ENCODE assay signal across 18 mouse cellular contexts in the genomic region with DNA sequence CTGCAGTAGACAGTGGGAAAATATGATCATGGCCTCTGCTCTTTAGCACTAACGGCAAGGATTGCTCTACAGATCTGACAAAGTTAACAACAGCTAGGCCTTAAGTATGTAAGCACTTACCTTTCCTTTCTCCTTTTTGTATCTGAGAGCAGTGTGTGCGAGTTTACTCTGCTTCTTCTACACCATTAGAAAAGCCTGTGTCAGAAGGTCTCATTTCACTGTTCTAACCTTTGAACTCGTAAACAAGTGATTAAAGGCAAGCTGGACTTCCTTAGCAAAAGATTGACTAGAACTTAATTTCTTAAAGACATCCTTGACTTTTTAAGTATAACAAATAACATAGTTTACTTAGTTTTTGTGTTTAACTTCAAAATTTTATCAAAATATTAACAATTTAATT. TPM values are rescaled to one million over a fixed set of nuclear protein-coding genes. Genes with fewer than 3 reads are reported as not detected.
"Had no signal": no experiment of that assay in that cellular context is flagged by ENCODE, and none has a peak within 500 bp of the region (broad histone marks: within the 10 kb centered on the region; RNA-seq: fewer than 3 reads in every experiment).

TSS of gene Lrrc19 (minus strand) at position 225 of the 400 bp plus-strand sequence.

- H3K9ac ChIP-seq: hindbrain, embryonic 15.5 days; liver, embryonic 13.5 days; liver, postnatal 0 days; lung, embryonic 15.5 days; midbrain, embryonic 12.5 days; neural tube, embryonic 13.5 days; stomach, embryonic 15.5 days had no signal

- H3K4me3 ChIP-seq: hindbrain, embryonic 15.5 days; left cerebral cortex, adult 2 months; limb, embryonic 10.5 days; liver, embryonic 13.5 days; lung, embryonic 15.5 days; midbrain, embryonic 12.5 days; neural tube, embryonic 13.5 days; stomach, embryonic 15.5 days had no signal

- ATAC-seq: liver, postnatal 0 days; midbrain, embryonic 16.5 days had no signal

- DNase-seq: liver, embryonic 13.5 days; liver, postnatal 0 days; lung, postnatal 14 days; retina, postnatal 1 day; right cerebral cortex, postnatal 4 days; thymus, adult 2 months; thymus, postnatal 25 days had no signal

- H3K36me3 ChIP-seq: stomach, embryonic 15.5 days had no signal

- H3K27me3 ChIP-seq: hindbrain, embryonic 15.5 days; liver, embryonic 13.5 days; lung, embryonic 15.5 days; midbrain, embryonic 12.5 days; neural tube, embryonic 13.5 days; stomach, embryonic 15.5 days had no signal

- H3K27ac ChIP-seq: hindbrain, embryonic 15.5 days; left cerebral cortex, adult 2 months; limb, embryonic 10.5 days; liver, embryonic 13.5 days; lung, embryonic 15.5 days; macrophage; midbrain, embryonic 12.5 days; neural tube, embryonic 13.5 days; stomach, embryonic 15.5 days had no signal

- H3K4me2 ChIP-seq: hindbrain, embryonic 15.5 days; liver, embryonic 13.5 days; lung, embryonic 15.5 days; midbrain, embryonic 12.5 days; neural tube, embryonic 13.5 days; stomach, embryonic 15.5 days had no signal

- H3K4me1 ChIP-seq: hindbrain, embryonic 15.5 days; limb, embryonic 10.5 days; liver, embryonic 13.5 days; lung, embryonic 15.5 days; midbrain, embryonic 12.5 days; neural tube, embryonic 13.5 days; stomach, embryonic 15.5 days had no signal

- H3K9me3 ChIP-seq: hindbrain, embryonic 15.5 days; limb, embryonic 10.5 days; liver, embryonic 13.5 days; lung, embryonic 15.5 days; midbrain, embryonic 12.5 days; neural tube, embryonic 13.5 days; stomach, embryonic 15.5 days had no signal

RNA-seq across cellular contexts. Expression of gene Lrrc19, which starts in this region (rescaled TPM):
- polyA plus RNA-seq: liver, postnatal 0 days; macrophage; spleen, adult 2 months; testis, adult 2 months; thymus, adult 2 months had no signal
